Mouse (Mus musculus) limb, embryonic 12.5 days (tissue): Measurements from ENCODE around the gene Fabp1. TPM values are rescaled to one million over a fixed set of nuclear protein-coding genes. Genes with fewer than 3 reads are reported as not detected.
A peak's percentile ranks its signal among the peaks of the same experiment; 100 is the strongest.

Source experiments
- ATAC-seq: fragments of 200-750 bp; cut with Nextera tagmentation; 2 replicates; pipeline ENCODE4 v1.8.0; 2017; ENCODE audit warnings: low read depth, moderate TSS enrichment; ENCODE audit not compliant: insufficient number of reproducible peaks, insufficient read depth, low FRiP score, low TSS enrichment
- H3K27ac ChIP-seq: fragments of 300-500 bp; sonication (generic); 2 replicates; pipeline ENCODE4 v1.5.1; 2016; ENCODE audit warnings: mild to moderate bottlenecking, moderate library complexity
- H3K27me3 ChIP-seq: fragments of 300-500 bp; sonication (generic); 2 replicates; pipeline ENCODE4 v1.6.1; 2016; ENCODE audit warnings: mild to moderate bottlenecking, moderate library complexity
- H3K36me3 ChIP-seq: fragments of 300-500 bp; sonication (generic); 2 replicates; pipeline ENCODE4 v1.6.1; 2016; ENCODE audit warnings: mild to moderate bottlenecking, moderate library complexity
- H3K4me1 ChIP-seq: fragments of 300-500 bp; sonication (generic); replicated peaks from 2 replicates; pipeline ENCODE4 v1.6.1; 2016
- H3K4me2 ChIP-seq: fragments of 300-500 bp; sonication (generic); 2 replicates; pipeline ENCODE4 v1.6.1; 2016; ENCODE audit warnings: mild to moderate bottlenecking, moderate library complexity
- H3K4me3 ChIP-seq: fragments of 300-500 bp; sonication (generic); replicated peaks from 2 replicates; pipeline ENCODE4 v1.5.1; 2016; ENCODE audit warnings: mild to moderate bottlenecking
- H3K9ac ChIP-seq: fragments of 300-500 bp; sonication (generic); replicated peaks from 2 replicates; pipeline ENCODE4 v1.6.1; 2016; ENCODE audit warnings: mild to moderate bottlenecking, moderate library complexity
- H3K9me3 ChIP-seq: fragments of 300-500 bp; sonication (generic); 2 replicates; pipeline ENCODE4 v1.6.1; 2016; ENCODE audit warnings: mild to moderate bottlenecking, moderate library complexity
- WGBS: fragments of 180-500 bp; shearing (Covaris S2); methylation state at CpG from one replicate; pipeline ENCODE4 v1.1.7; 2016; 5-methylcytosine and 5-hydroxymethylcytosine counted together
- polyA plus RNA-seq: library from polyadenylated mRNA; unstranded; fragments of >200 nt; fragmentation: Nextera tagmentation; extraction: Ambion mirVana; gene quantifications from 2 replicates; pipeline ENCODE4 v1.2.1, GENCODE M21; 2016

Fabp1 gene
- polyA plus RNA-seq, 1 experiment from 2014 or later = not detected

DNA sequence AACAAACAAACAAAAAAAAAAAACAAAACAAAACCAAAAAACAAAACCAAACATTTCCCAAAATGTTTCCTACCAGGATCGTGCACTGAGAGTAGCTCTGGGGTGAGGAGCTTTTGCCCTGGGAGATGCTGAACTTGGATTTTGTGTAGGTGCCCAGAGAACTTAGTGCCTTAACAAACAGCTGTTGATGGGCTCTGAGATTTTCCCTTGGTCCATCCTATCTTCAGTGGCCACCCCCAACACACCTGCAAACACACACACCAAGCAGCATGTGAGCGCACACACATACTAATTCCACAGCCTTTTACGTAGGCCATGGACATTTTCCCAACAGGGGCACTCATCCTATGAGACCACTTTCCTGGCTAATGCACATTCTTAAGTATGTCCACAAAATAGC lies 12.8 kb downstream of the Fabp1 start:
- H3K9me3 ChIP-seq = no peaks in the 10 kb centered on the region
- H3K9ac ChIP-seq = no peak overlapping the region
- WGBS = 92% methylated on average over 3 of the region's 3 CpGs
- no peaks in the 10 kb centered on the region for H3K36me3 ChIP-seq
- no peak overlapping the region for H3K27ac ChIP-seq
- no peak overlapping the region for H3K4me3 ChIP-seq
- H3K4me1 ChIP-seq = no peaks in the 10 kb centered on the region
- no peak for ATAC-seq
- H3K27me3 ChIP-seq = no peaks in the 10 kb centered on the region
- H3K4me2 ChIP-seq = no peak overlapping the region

DNA sequence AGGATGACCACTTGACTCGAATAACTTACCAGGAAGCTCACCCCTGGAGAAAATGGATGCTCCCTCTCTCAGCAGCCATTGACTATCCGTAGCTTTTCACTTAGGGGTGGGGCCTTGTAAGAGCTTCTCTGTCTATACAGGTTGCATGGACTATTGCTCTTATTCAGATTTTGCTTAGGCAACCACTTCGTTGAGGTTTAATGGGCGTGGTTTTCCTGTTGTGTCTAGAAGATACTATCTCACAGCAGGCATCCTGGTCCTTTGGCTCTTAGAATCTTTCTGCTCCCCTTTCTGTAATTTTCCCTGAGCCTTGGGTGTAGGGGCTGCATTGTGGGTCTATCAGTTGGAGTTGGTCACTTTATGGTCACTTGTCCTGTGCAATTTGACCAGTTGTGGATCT lies 21.9 kb downstream of the Fabp1 start:
- WGBS = 86% methylated on average over 4 of the region's 4 CpGs
- ATAC-seq = no peak
- no peak overlapping the region for H3K4me3 ChIP-seq
- H3K4me1 ChIP-seq = peaks cover 7% of the 10 kb centered on the region
- H3K36me3 ChIP-seq = no peaks in the 10 kb centered on the region
- no peaks in the 10 kb centered on the region for H3K9me3 ChIP-seq
- no peak overlapping the region for H3K4me2 ChIP-seq
- H3K9ac ChIP-seq = no peak overlapping the region
- H3K27me3 ChIP-seq = no peaks in the 10 kb centered on the region
- no peak overlapping the region for H3K27ac ChIP-seq

- Histone ChIP-seq H3K4me1 (peaks cover 20% of the 10 kb centered on the region), H3K27ac (no peak overlapping the region), H3K4me2 (no peak overlapping the region), H3K36me3 (no peaks in the 10 kb centered on the region), H3K9ac (no peak overlapping the region), H3K27me3 (no peaks in the 10 kb centered on the region), H3K9me3 (no peaks in the 10 kb centered on the region), H3K4me3 (no peak overlapping the region)
- no peak for ATAC-seq
- 75% methylated on average over 3 of the region's 3 CpGs for WGBS
These were observed 24.7 kb downstream of the Fabp1 start for GRCm38 (mm10) chr6:71224184-71224943.

DNA sequence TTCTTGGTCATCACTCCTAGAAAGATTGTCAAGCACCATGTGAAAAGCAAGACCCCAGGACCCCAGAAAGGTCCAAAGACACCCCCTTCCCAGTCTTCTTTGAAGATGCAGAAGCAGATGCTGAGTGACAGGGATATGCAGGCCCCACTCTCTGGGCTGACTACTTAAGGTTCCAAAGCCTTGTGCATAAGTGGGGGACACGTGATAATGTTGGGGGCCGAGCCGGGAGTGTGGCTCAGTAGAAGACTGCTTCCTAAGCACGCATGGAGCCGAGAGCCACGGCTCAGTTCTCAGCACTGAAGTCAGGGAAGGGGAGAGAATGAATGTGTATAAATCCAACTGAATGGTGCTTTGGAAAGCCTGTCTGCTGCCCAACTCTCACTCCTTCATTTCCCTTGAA lies 26.9 kb downstream of the Fabp1 start:
- Histone ChIP-seq H3K4me3 (no peak overlapping the region), H3K9me3 (no peaks in the 10 kb centered on the region), H3K27me3 (no peaks in the 10 kb centered on the region), H3K4me2 (no peak overlapping the region), H3K4me1 (peaks cover 20% of the 10 kb centered on the region), H3K9ac (no peak overlapping the region), H3K36me3 (no peaks in the 10 kb centered on the region), H3K27ac (no peak overlapping the region)
- no peak for ATAC-seq
- WGBS = 35% methylated on average over 6 of the region's 6 CpGs

- Histone ChIP-seq H3K4me1 (peaks cover 20% of the 10 kb centered on the region), H3K36me3 (no peaks in the 10 kb centered on the region), H3K4me3 (no peak overlapping the region), H3K4me2 (0 out of 2 replicates have a peak overlapping the region, but pooled peaks have one; percentile 10), H3K27ac (0 out of 2 replicates have a peak overlapping the region, but pooled peaks have one; percentile 29), H3K27me3 (no peaks in the 10 kb centered on the region), H3K9me3 (no peaks in the 10 kb centered on the region), H3K9ac (no peak overlapping the region)
- 8% methylated on average over 7 of the region's 7 CpGs for WGBS
- ATAC-seq = no peak
These were observed 27.6 kb downstream of the Fabp1 start for GRCm38 (mm10) chr6:71227157-71227770.

DNA sequence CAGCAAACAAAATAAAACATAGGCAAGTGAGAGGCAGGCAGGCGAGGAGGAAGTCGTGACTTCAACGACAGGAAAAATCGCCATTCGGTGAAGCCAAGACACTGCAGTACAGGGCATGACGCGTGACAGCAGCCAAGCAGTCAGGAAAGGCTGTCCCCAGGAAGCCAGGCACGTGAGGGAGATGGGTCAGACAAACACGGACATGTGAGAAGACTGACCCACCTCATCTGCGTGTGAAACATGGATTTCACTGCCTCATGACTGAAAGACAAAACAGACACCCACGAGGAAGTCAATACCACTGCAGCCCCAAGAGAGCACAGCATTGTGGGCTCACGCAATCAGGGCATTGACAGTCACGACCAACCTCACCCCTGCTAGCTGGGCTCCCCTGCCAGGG lies 35.5 kb downstream of the Fabp1 start:
- H3K4me2 ChIP-seq = no peak overlapping the region
- H3K9me3 ChIP-seq = no peaks in the 10 kb centered on the region
- no peak for ATAC-seq
- H3K27ac ChIP-seq = no peak overlapping the region
- no peaks in the 10 kb centered on the region for H3K27me3 ChIP-seq
- H3K9ac ChIP-seq = no peak overlapping the region
- no peaks in the 10 kb centered on the region; the same call in 1 of the 2 replicates for H3K4me1 ChIP-seq
- H3K36me3 ChIP-seq = no peaks in the 10 kb centered on the region
- 80% methylated on average over 13 of the region's 13 CpGs for WGBS
- H3K4me3 ChIP-seq = no peak overlapping the region

GRCm38 (mm10) chr6:71235944-71236343 lies 36.3 kb downstream of the Fabp1 start:
- Histone ChIP-seq H3K4me2 (no peak overlapping the region), H3K9me3 (no peaks in the 10 kb centered on the region), H3K27me3 (no peaks in the 10 kb centered on the region), H3K36me3 (no peaks in the 10 kb centered on the region), H3K4me1 (no peaks in the 10 kb centered on the region; the same call in 1 of the 2 replicates), H3K9ac (no peak overlapping the region), H3K27ac (no peak overlapping the region), H3K4me3 (no peak overlapping the region)
- no peak for ATAC-seq
- 68% methylated on average over 3 of the region's 3 CpGs for whole genome bisulfite sequencing

- H3K4me2 ChIP-seq = no peak overlapping the region
- no peak overlapping the region for H3K4me3 ChIP-seq
- no peak overlapping the region for H3K27ac ChIP-seq
- H3K4me1 ChIP-seq = no peaks in the 10 kb centered on the region; the same call in 1 of the 2 replicates
- H3K9ac ChIP-seq = no peak overlapping the region
- no peaks in the 10 kb centered on the region for H3K27me3 ChIP-seq
- no peaks in the 10 kb centered on the region for H3K9me3 ChIP-seq
- no peaks in the 10 kb centered on the region for H3K36me3 ChIP-seq
- WGBS = 74% methylated on average over 6 of the region's 6 CpGs
- ATAC-seq = no peak
These were observed 36.9 kb downstream of the Fabp1 start for GRCm38 (mm10) chr6:71236506-71236905.

DNA sequence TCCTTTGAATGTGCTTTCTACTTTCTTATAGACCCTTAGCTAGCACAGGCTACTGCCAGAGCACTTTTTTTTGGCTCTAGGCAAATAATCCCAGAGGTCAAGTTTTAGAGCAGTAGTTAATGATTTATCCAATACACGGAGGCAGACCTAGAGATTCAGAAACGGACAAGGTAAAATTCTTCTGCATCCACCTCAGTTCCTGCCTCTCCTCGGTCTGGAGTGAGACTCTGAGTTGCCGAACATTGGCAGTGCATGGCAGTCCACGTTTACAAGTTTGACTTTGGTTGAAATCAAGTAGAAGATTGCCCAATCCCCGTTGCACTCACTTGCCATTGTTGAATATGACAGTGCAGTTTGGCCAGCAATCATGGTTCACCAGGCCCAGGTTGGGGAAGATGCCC lies 37.4 kb downstream of the Fabp1 start:
- H3K9me3 ChIP-seq = no peaks in the 10 kb centered on the region
- H3K9ac ChIP-seq = no peak overlapping the region
- H3K36me3 ChIP-seq = no peaks in the 10 kb centered on the region
- no peak overlapping the region for H3K4me2 ChIP-seq
- no peak overlapping the region for H3K4me3 ChIP-seq
- H3K4me1 ChIP-seq = no peaks in the 10 kb centered on the region; the same call in 1 of the 2 replicates
- no peak overlapping the region for H3K27ac ChIP-seq
- no peaks in the 10 kb centered on the region for H3K27me3 ChIP-seq
- 87% methylated on average over 6 of the region's 6 CpGs for WGBS
- ATAC-seq = no peak

GRCm38 (mm10) chr6:71239069-71239750 lies 39.6 kb downstream of the Fabp1 start:
- H3K4me3 ChIP-seq = no peak overlapping the region
- H3K27me3 ChIP-seq = no peaks in the 10 kb centered on the region
- no peak overlapping the region for H3K4me2 ChIP-seq
- H3K36me3 ChIP-seq = no peaks in the 10 kb centered on the region
- 80% methylated on average over 26 of the region's 26 CpGs for WGBS
- no peaks in the 10 kb centered on the region for H3K9me3 ChIP-seq
- no peaks in the 10 kb centered on the region; the same call in 1 of the 2 replicates for H3K4me1 ChIP-seq
- H3K27ac ChIP-seq = no peak overlapping the region
- ATAC-seq = no peak
- H3K9ac ChIP-seq = no peak overlapping the region

GRCm38 (mm10) chr6:71240831-71241230 lies 41.2 kb downstream of the Fabp1 start:
- no peak overlapping the region for H3K4me2 ChIP-seq
- H3K4me1 ChIP-seq = no peaks in the 10 kb centered on the region; the same call in 1 of the 2 replicates
- H3K27me3 ChIP-seq = no peaks in the 10 kb centered on the region
- H3K9me3 ChIP-seq = no peaks in the 10 kb centered on the region
- no peak overlapping the region for H3K9ac ChIP-seq
- ATAC-seq = no peak
- H3K4me3 ChIP-seq = no peak overlapping the region
- no peak overlapping the region for H3K27ac ChIP-seq
- H3K36me3 ChIP-seq = no peaks in the 10 kb centered on the region
- 45% methylated on average over 7 of the region's 7 CpGs for WGBS
